Mouse (Mus musculus): ENCODE measurements around the gene Nsf. TPM values are rescaled to one million over a fixed set of nuclear protein-coding genes. Genes with fewer than 3 reads are reported as not detected.
A peak's percentile ranks its signal among the peaks of the same experiment; 100 is the strongest.
"Not testable (repeated sequence)": the region's sequence is repeated elsewhere in the genome, so short reads cannot be mapped to it uniquely, and the experiment has no call there.

Gene Nsf
- total RNA-seq (2022): 10 to 100 TPM; 16.2 to 24.2 (median 18.6) TPM

- DNase-seq (ENCODE audit: low spot score in 2 of 2): peak; percentile 65 to 82
These were observed at the start of gene Nsf for GRCm38 (mm10) chr11:103953896-103954292. Nsf (minus strand) TSS chr11:103954056.

- DNase-seq (ENCODE audit: low spot score in 2 of 2): no peak
These were observed 49.5 kb upstream of the Nsf start for GRCm38 (mm10) chr11:104003397-104003796.

GRCm38 (mm10) chr11:104002191-104002590 lies 48.3 kb upstream of the Nsf start:
- no peak for DNase-seq (ENCODE audit: low spot score in 2 of 2)

DNA sequence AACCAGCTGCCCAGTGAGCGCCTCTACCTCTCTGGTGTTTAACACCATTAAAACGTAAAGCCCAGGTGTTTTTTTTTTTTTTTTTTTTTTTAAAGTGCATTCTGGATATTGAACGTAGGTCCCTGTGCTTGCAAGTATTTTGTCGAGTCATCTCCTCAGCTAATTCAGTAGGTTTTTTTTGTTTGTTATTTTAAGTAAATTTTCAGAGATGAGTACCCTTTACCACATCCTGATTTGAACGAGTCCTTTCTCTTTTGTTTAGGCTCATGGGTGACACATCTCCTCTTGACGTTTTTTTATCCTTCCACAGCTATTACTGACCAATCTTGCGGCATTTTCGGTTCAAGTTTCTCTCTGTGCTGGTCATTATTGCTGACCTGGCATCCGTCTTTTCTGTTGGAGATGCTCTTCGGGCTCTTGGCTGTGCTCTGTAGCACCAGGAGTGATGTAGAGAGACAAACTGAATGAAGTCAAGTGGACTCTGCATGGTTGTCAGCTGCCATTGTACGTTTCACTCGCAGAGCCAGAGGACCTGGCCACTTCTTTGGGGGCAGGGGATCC lies 47.6 kb upstream of the Nsf start:
- DNase-seq (ENCODE audit: low spot score in 2 of 2): no peak

DNA sequence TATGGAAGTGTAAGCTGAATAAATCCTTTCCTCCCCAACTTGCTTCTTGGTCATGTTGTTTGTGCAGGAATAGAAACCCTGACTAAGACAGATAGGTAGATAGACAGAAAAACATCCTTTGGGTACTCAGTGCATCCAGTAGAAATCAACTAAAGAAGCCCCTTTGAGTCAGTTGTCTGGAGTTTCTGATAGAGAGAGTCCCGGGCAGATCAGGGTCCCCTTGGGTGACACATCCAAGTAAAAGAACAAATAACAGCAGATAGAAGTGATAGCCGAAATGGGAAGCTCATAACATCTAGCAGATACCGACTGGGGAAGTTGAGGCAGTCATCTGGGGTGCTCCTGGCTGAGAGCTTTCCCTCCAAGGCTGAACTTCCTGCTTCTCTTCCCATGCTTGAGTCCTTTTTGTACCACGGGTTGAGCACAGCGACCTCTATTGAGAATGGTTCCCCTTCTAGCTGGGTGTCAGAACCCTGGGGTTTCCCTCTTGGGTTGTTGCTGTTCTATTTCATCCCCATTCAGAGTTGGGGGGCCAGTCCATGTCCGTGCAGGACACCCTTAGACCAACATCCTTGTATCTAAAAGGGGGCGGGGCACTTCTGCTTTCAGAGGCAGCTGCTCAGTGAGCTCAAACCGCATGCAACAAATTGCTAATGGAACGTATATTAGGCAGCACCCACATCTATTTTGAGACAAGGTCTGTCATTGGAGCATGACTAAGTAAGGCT lies 47.0 kb upstream of the Nsf start:
- DNase-seq (ENCODE audit: low spot score in 2 of 2): no peak

DNA sequence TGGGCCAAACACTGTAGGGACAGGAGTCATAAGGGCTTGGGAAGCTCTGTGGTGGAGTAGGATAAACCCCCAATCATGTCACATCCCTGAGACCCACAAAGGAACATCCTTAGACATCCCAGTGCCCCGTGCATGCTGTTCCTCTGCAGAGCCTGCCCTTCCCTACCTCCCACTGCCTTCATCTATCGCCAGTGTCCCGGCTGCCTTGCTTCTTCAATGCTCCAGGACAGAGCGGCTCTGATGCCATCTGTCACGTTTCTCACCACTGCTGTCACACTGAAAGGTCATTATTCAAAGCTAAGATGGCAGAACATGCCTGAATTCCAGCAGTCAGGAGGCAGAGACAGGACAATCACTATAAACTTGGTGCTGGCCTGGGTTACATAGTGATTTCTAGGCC lies 44.9 kb upstream of the Nsf start:
- DNase-seq (ENCODE audit: low spot score in 2 of 2): no peak

DNA sequence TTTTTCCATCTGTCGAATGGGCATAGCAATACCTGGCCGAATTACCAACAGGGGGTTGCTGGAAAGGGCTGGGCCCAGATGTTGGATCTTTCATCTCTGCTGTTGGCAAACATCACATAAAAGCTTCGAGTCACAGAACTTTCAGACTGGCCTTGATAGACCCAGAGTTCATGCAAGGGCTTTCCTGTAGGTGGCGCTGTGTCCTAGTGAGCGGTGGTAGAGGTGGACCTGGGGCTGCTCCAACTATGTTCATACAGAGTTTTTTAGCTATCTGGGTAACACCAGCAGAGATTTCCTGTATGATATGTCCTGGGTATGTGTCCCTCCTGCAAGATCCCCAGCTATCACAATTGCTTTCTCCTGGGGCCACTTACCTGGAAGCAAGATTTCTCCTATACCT lies 43.5 kb upstream of the Nsf start:
- DNase-seq (ENCODE audit: low spot score in 2 of 2): peak; percentile 18 to 40

- DNase-seq (ENCODE audit: low spot score in 2 of 2): no peak
These were observed 38.8 kb upstream of the Nsf start for GRCm38 (mm10) chr11:103992638-103993037.

DNA sequence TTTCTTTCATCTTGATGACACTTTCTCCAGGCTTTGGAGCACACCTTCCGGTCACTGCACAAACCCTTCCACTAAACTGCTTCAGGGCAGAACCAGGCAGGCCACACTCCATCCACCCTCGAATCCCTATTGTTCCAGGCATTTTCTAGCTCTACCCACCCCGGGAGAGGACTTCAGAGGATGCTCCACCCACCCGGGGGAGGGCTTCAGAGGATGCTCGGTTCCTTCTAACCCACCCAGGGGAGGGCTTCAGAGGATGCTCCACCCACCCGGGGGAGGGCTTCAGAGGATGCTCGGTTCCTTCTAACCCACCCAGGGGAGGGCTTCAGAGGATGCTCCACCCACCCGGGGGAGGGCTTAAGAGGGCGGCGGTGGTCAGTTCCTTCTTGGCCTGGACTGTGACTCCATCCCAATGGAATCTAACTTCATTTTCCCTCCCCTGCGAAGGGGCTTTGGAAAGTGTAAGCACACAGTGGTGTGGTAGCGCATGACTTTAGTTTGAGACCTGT lies 36.2 kb upstream of the Nsf start:
- not testable (repeated sequence) for DNase-seq (ENCODE audit: low spot score in 2 of 2)

- peak; percentile 27 to 30 for DNase-seq (ENCODE audit: low spot score in 2 of 2)
These were observed 33.6 kb upstream of the Nsf start for GRCm38 (mm10) chr11:103987423-103987822.

DNA sequence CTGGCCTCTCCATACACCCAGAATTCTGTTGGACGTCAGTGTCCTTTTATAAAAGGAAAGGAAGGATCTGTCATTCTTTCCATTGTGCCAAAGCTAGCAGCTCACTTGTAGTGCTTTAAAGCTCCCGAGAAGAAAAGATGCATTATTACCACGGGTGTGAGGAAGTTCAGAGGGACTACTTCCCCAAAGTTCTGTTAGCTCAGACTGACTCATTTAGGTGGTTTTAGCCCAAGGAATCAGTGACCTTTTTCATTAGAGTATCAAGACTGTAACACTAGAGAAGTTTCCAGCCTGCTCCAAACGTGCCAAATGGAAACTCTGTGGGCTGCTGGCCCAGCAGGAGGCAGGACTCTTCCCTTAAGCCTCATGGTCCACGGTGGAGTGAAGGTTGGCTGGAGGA lies 30.2 kb upstream of the Nsf start:
- DNase-seq (ENCODE audit: low spot score in 2 of 2): no peak

- no peak for DNase-seq (ENCODE audit: low spot score in 2 of 2)
These were observed 28.0 kb upstream of the Nsf start for GRCm38 (mm10) chr11:103981826-103982225.

GRCm38 (mm10) chr11:103979381-103979780 lies 25.5 kb upstream of the Nsf start:
- no peak for DNase-seq (ENCODE audit: low spot score in 2 of 2)

DNA sequence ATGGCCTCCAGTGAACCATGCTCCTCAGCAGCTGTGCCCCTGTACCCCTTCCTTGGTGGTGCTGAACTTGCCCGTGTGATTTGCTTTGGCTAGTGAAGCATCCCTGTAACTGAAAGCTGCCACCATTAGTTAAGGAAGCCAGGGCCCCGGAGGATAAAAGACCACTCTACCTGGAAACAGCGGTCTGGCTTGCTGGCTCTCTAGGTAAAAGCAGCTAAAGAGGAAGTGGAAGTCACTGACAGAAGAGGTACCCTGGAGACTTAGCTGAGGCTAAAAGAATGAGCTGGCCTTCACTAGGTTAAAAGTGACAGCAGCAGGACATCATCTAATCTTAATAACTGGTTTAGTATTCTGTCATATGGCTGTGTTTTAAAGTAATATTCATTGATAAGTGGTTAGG lies 17.0 kb upstream of the Nsf start:
- no peak for DNase-seq (ENCODE audit: low spot score in 2 of 2)

- no peak for DNase-seq (ENCODE audit: low spot score in 2 of 2)
These were observed 15.4 kb upstream of the Nsf start for GRCm38 (mm10) chr11:103969278-103969677.

DNA sequence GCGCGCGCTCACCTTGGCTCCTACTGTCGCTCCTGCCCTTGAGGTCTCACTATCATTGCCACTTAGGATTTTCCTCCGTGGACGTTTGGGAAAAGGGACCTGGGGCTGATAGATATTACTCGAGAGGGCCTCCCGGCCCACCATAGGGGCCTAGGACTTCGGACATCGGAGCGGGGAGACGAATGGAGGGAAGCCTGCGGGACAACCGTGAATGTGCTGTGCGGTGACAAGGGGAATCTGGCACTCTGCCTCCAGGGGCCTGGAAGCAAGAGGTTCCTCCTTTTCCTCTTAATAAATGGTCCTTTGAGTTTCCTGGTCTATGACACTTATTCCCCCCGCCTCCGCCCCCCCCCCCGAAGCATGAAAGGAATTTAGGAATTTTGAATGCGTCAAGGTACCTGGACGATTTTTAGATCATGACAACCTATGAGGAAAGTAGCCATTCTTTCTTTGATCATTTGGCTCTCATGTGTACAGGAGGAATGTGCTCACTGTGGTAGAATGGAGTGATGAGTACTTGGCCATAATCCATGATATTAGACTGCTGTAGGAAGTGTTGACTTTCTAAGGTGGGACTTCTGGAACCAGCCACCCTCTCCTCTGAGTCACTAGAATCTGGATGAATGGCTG lies 13.4 kb upstream of the Nsf start:
- DNase-seq (ENCODE audit: low spot score in 2 of 2): no peak

DNA sequence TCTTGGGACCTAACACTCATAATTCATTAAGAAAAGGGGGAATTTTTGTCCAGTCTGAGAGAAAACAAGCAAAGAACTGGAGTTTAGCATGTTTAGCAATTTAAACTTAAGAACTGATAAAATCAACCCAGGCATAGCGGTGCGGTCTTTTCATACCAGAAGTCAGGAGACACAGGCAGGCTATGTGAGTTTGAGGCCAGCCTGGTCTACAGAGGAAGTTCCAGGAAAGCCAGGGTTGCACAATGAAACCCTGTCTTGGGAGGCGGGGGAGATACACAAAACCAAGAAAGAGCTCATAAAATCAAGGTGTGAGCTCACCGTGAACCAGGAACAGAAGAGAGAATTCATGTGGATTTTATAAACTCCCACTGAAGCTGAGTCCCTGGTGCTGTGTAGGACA lies 3.0 kb upstream of the Nsf start:
- DNase-seq (ENCODE audit: low spot score in 2 of 2): no peak

DNA sequence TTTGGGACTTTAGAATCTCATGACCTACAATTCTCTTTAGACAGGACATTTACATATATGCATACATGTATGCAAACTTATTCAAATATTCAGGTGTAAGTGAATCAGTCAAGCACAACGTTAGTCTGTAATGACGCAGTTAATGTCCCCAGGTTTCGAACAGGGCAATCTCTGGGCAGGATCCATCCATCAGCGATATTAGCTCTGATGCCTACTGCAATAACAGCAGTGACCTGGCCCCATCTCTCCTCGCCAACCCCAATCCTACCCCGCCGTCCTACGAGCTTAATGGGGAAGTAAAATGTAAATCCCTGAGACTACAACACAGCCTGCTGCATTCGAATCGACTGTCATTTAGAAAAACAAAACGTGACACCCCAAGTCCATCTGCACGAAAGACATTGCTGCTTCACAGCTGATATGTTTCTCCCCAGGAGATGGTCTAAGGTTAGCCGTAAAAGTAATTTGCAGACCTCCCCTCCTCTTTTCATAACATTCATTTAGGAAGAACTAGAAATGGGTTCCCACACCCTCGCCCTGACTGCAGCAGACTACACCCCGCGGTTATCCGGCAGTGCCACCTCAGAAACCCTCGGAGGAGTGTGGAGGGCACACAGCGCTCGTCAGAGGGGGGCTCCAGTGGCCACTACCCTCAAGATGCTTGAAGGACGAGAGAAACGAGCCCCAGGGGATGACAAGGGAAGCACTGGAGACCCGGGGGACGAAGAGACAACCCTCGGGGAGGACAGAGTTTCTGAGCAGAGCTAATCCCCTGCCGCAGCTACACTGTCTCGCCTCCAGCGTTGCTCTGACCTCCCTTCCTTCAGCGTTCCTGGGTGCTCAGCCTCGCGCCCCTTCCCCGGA lies 592 bp downstream of the Nsf start:
- no peak for DNase-seq (ENCODE audit: low spot score in 2 of 2)

GRCm38 (mm10) chr11:103952635-103953031 lies 1.2 kb downstream of the Nsf start:
- no peak for DNase-seq (ENCODE audit: low spot score in 2 of 2)

DNA sequence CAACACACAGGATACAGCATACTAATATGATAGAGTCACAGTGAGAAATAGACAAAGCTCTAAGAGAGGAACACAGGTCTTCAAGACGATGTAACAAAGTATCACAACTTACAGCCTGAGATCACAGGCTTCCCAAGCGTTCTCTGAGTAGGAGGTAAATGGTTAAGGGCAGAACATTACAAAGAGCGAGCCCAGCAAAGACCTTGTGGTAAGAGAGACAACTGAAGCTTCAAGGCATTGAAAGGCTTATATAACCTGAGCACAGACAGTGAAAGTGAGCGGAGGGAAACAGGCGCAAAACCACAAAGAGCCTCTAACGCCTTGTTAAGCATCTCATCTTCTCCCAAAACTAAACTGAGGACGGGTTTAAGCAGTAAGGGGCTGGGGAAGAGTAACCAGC lies 2.8 kb downstream of the Nsf start:
- DNase-seq (ENCODE audit: low spot score in 2 of 2): no peak

- DNase-seq (ENCODE audit: low spot score in 2 of 2): no peak
These were observed 4.9 kb downstream of the Nsf start for GRCm38 (mm10) chr11:103948952-103949351.

DNA sequence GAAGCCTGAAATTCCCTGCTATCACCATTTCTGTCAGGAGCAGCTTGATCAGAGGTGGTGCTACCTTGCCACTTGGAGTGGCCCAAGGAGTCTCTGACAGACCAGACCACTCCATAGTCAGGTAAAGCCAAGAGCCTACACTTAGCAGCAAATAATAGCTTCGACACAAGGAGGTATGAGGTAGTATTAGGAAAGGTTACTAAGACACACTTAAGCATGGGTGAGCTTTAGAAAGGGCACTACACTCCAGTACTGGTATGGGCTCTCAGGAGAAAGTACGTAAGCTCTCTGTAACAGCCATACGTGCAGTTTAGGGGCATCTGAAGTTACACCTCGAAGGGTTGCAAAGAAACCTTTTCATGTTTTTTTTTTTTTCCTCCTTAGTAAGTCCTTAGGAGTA lies 11.1 kb downstream of the Nsf start:
- DNase-seq (ENCODE audit: low spot score in 2 of 2): no peak

All from gastrocnemius, adult 8-10 months (tissue).